Mouse (Mus musculus): Measurements from ENCODE around the gene Nav2.

The Nav2 gene

DNA sequence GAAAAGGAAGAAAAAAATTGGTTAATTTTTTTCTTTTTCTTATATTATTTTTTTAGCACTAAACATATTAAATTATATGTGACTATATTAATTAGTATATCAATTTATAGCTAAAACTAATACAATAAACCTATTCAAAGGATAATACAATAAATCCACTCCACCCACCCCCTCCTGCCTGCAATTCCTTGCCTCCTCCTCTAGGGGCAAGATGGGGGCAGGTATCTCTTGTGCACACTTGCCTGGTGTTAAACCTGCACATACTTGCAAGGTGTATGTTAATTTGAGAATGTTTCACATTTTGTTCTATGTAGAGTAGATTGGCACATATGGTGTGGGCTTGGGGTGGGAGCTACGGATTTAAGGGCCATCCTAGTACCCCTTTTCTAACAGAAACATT lies 711.6 kb downstream of the Nav2 start:
- WGBS = 94% methylated on average over 1 of the region's 1 CpGs

DNA sequence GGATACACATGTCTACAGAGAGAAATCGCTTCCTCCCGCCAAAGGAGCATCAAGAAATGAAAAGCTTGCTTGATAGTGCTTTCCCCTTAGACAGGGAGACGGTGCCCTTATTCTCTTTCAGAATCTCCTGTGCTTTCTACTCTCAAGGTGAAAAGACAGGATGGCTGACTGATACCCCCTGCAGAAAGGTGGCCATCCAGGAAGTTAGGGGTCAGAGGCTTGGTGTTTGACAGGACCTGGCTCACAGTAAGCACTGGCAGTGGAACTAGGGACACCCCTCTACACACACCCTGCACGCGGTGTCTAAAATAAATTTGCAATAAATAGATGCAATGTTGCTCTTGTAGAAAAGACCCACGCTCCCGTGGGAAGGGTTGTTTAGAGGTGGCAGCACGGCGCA lies 723.4 kb downstream of the Nav2 start:
- WGBS = 21% methylated on average over 9 of the region's 9 CpGs

DNA sequence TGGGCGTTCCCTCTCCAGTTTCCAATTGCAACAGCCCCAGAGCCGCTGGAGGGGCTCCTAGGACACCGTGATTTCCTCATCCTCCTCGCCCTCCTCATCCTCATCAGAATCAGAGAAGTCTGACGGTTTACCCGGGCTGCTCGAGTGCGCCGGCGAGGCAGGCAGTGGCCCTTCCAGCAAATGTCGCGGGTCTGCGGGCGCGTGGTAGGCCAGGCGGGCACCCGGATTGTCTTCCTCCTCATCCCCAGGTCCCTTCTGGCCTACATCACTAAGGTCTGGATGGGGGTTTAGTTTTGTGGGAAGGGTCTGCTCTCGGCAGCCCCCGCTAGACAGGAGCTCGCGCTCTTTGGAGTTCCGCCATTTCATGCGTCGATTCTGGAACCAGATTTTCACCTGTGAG lies 723.9 kb downstream of the Nav2 start:
- 5% methylated on average over 24 of the region's 24 CpGs for whole genome bisulfite sequencing

DNA sequence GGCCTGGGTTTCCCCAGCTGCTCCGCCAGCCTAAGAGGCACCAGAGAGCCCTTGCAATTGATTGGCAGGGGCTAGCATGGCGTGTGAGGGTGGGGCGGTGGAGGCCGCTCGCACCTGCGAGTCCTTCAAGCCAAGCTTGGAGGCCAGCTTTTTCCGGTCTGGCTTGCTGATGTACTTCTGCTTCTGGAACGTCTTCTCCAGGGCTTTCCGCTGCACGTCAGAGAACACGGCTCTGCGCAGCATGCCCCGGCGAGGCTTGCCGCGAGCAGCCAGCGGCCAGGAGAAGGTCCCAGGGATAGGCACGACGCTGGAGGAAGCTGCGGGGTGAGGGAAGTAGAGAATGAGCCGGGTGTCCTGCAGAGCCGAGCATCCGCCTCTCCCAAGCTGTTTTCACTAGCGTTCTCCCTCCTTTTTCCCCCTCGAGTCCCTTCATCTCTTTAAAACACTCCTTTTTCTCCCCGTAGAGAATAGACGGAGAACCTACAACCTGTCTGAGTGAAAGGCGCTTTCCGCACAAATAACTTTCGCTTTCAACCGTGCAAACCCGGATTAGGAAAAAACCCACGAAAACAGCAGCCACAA lies 725.0 kb downstream of the Nav2 start:
- WGBS = 2% methylated on average over 33 of the region's 33 CpGs

DNA sequence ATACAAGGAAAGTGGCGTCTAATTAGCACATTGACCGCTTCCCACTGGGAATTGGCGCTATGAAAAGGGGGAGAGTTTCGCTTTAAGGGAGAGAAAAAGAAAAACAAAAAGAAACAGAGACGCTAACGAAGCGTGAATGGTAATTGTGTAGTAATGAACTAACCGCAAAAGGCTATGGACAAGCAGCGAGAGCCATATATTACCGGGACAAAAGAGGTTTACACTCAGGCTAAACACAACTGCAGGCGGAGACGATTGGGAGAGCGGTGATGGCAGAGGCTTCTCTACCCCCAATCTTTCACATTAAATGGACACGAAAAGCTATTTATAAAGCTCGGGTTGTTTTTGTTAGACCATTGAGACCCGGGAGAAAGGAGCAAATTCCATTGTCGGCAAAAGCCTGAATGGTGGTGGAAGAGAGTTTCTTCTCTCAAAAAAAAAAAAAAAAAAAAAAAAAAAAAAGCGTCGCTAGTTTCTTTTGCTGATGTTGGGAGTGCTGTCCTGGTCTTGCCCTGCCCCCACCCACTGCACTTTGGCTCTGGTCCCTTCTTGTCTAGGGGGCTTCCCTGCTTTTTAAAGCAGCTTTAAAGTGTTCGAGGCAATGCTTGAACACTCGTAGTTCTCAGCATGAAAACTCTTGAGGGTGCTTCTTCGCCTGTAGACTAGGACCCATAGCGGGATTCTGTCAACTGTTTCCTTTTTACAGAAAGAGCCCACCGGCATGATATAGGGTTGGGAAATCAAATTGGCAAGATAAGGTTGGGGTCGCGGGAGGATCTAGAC lies 726.0 kb downstream of the Nav2 start:
- 4% methylated on average over 26 of the region's 26 CpGs for WGBS

DNA sequence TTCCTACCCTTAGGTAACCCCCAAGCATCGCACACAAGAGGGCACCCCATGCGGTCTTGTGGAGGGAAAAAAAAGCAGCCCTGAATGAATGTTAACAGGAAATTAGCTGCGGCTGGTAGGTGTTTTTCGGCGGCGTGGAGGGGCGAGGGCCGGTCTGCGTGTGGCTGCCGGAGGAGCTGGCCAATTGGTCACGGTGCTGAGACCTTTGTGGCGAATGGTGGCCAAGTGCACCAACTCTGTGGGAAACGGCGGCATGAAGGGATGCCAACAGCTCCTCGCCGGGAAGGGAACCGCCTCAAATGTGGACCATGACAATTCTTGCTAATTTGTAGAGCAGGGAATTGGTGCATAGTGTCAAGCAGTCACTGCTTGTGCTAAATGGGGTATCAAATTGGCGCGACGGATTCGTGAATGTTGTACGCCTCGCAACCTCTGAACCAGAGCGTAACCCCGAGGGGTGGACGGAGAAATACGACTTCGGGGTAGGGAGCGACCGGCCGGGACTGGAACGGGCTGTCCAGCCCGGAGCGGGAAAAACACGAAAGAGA lies 726.6 kb downstream of the Nav2 start:
- WGBS = 2% methylated on average over 35 of the region's 35 CpGs

DNA sequence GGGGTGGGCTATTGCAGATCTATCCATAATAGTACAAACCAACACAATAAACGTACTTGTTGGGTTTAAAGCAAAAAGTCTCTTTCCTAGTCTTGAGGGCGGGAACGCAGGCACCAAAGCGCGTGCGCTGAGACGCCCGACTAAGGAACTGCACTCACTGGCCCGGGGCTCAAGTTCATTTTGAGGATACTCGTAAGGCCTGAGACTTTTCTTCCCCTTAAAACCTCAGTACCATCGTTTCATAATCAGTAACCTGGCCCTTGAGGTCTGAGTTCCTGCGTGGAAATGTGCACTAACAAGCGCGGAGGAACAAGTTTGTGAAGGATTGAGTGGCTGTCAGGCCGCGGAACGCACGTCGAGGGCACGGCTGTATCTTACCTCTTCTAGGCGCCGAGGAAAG lies 727.5 kb downstream of the Nav2 start:
- WGBS = 3% methylated on average over 22 of the region's 22 CpGs

DNA sequence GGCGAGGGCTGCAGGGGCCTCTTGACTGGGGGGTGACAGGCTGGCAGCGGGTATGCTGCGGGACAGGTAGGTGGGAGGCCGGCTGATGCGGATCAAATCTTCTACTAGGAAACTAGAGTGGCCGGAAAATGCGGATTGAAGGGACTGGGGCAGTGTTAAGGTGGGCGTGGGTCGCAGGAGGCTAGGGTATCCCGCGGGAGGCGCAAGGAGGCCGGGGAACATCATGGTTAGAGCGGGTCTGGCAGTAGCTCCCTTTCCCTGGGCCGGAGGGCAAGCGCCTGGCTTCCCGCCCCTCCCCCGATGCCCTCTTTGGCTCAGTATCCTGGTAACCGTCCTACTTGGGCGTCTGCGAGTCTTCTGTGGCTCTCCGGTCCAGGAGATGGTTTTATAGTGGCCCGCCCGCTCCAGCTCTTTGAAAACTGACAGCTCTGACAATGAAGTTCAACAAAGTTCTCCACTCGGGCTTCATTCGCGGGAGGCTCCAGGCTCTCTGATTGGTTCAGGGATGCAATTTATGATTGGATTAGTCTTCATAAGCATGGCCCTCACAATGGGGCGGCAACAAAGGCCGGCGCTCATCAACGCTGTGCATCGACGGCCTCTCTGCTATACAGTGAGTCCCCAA lies 728.1 kb downstream of the Nav2 start, which contains the start of gene Dbx1:
Gene Dbx1, minus strand, starts transcription at position 359 of the 625 bp plus-strand sequence.
- 4% methylated on average over 32 of the region's 33 CpGs for WGBS

DNA sequence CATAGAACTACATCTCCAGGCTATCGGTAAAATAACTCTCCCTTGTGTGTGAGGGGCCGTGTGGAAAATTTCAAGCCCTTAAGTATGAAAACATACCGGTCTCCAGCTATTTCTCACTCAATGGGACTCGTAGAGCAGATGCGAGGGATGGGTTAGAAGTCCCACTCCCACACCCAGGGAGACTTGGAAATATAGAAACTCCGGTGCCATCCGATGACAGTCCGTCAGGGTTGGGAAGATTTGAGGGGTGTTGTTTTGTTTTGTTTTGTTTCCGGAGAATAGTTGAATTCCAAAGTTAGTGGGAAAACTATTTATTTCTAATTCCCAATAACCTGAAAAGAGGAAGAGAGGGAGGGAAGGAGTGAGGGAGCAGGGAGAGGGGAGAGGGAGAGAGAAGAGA lies 728.8 kb downstream of the Nav2 start:
- whole genome bisulfite sequencing = 5% methylated on average over 9 of the region's 9 CpGs

DNA sequence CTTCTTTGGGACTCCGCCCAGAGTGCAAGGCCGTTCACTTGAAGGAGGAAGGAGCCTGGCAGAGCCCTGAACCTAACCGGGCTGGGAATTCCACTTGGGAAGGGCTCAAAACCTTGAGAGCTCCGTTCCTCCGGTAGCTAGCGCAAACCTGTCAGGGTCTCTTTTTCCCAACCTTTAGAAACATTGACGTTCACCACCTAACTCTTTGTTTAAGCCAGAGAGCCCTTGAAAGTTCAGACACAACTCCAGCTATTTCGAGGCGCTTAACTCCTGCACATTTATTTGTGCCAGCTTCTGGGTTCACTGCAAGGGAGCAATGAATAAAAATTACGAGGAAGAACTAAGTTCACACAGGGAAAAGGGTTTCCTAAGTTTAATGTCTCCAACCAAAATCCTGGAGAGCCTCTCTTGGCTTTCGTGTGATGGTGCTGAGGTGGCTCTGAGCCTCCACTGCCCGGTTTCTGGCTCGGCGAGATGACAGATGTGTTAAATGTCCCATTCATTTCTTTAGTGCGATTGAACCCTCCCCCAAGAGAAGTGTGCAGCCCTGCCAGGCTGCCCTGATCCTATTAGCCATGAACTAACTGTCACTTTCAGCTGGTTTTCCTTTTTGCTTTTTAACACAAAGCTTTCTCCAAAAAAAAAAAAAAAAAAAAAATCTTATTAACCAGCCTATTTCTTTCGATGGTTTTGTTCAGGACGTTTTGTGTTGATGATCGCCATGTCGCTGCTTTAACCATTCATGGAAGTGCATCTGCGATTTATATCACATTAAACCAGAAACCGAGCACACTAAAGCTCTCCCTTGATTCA lies 729.5 kb downstream of the Nav2 start:
- WGBS = 4% methylated on average over 21 of the region's 21 CpGs

DNA sequence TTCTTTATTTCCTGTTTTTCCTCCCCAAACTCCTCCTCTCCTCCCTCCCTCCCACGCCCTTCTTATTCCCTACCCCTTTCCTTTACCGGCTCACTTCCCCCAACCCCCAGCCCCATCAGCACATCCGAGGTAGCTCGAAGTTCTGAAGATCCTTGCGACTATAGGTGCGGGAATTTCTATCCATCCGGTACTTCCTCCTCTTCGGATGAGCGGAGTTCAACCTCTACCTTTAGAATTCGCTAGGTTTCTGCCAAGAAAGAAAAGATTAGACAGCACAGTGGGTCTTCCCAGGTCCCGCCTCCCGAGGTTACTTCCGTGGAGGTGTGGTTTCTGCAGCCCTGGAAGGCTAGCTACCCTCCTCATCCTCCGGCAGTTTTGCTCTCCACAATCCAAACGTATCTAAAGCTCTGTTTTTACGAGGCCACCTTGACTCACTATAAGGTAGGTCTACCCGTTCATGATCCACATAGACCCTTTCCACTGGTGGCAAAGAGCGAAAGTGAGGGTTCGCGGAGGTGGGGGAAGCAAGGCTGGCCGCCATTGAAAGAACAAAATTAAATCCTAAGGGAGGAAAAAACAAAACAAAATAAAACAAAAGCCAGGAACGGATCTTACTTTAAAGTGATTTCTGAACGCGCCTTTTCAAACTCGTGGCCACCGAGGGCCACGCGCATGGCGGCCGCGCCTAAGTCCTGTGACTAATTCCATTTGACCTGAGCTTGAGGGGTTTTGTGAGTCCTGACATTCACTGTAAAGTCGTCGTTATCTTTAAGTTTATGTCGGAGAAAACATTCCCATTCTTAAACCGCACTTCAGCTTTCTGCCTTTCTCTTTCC lies 730.6 kb downstream of the Nav2 start:
- 6% methylated on average over 35 of the region's 35 CpGs for WGBS

DNA sequence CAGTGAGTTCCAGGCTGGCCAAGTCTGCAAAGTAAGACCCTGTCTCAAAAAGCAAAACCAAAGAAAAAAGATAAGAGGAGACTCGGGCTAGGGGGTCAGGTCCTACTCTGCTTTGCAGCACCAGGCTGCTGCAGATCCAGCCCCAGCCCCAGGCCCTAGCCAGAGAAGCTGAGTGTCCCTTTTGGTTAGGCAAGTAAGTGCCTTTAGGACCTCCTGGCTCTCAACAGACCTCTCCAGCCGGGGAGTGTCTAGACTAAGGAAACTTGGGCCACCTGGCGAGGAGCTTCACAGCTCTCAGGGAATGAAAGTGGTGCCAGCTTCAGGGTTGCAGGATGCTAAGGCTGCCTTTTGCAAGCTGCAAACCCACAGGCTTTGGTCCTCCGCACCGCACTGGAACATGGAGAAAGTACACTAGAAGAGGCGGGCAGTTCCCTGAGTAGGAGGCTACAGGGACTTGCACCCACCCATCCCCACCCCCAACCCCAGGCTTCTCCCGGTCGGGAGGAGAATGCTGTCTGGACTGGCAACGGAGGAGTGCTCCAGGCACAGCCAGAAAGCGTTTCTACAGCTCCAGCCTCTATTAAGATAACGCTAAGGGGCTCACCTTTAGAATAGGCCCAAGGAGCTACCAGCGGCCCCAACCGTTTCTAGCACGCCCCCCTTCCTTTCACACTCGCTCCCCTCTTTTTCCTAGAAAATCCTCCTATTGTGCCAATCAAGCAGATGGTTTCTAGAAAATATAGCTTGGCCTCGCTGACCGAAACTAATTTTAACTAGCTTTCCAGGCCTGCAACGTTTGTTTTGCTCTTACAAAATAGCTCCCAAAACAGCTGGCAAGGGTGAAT lies 731.6 kb downstream of the Nav2 start:
- 44% methylated on average over 18 of the region's 18 CpGs for WGBS

DNA sequence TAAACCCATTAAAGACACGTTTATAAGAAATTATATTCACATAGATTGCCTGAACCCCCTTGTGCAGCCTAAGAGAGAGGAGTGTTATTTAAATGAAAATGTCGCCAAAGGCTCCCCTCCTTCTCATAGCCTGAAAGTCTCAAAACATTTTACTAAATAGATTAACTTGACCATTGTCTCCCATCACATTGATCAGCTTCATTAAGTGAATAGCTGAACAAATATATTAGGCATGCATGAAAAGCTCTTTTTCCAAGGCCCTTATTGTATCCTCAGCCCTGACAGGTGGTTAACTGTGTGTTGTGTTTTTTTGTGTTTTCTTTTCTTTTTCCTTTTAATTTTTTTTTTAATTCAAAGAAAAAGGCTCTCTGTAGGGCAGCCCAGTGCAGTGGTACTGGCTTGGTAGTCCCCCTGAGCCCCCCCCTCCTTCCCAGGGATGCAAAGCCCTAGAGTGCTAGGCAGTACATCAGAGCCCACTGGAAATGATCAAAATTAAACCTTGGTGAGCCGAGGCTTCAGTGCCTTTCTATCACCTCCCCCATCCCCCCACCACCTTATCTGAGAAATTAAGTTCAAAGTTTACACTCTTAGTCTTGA lies 732.3 kb downstream of the Nav2 start:
- 47% methylated on average over 3 of the region's 3 CpGs for WGBS
